Mouse (Mus musculus) stomach, embryonic 15.5 days (tissue): ENCODE measurements at regions not wholly inside any gene's neighbourhood (a gene's known extent, or its start where the extent isn't known, plus 50 kb on each side); places are given as distances from the start of the nearest gene placed in this dataset. TPM values are rescaled to one million over a fixed set of nuclear protein-coding genes. Genes with fewer than 3 reads are reported as not detected.
A peak's percentile ranks its signal among the peaks of the same experiment; 100 is the strongest.
"Not testable (repeated sequence)": the region's sequence is repeated elsewhere in the genome, so short reads cannot be mapped to it uniquely, and the experiment has no call there.

Experiments
- ATAC-seq: fragments of 200-750 bp; cut with Nextera tagmentation; 2 replicates; pipeline ENCODE4 v1.8.0; 2017; ENCODE audit warnings: low read depth, moderate number of reproducible peaks, moderate TSS enrichment; ENCODE audit not compliant: insufficient read depth, low FRiP score
- H3K27ac ChIP-seq: fragments of 300-500 bp; sonication (generic); 2 replicates; pipeline ENCODE4 v1.5.1; 2015; ENCODE audit warnings: mild to moderate bottlenecking, inconsistent platforms
- H3K27me3 ChIP-seq: fragments of 300-500 bp; sonication (generic); replicated peaks from 2 replicates; pipeline ENCODE4 v1.6.1; 2015; ENCODE audit warnings: inconsistent platforms
- H3K36me3 ChIP-seq: fragments of 300-500 bp; sonication (generic); 2 replicates; pipeline ENCODE4 v1.6.1; 2015; ENCODE audit warnings: inconsistent platforms
- H3K4me1 ChIP-seq: fragments of 300-500 bp; sonication (generic); 2 replicates; pipeline ENCODE4 v1.6.1; 2015; ENCODE audit warnings: inconsistent platforms
- H3K4me2 ChIP-seq: fragments of 300-500 bp; sonication (generic); 2 replicates; pipeline ENCODE4 v1.6.1; 2015; ENCODE audit warnings: mild to moderate bottlenecking, inconsistent platforms
- H3K4me3 ChIP-seq: fragments of 300-500 bp; sonication (generic); replicated peaks from 2 replicates; pipeline ENCODE4 v1.5.1; 2015; ENCODE audit warnings: inconsistent platforms
- H3K9ac ChIP-seq: fragments of 300-500 bp; sonication (generic); 2 replicates; pipeline ENCODE4 v1.6.1; 2015; ENCODE audit warnings: inconsistent platforms
- H3K9me3 ChIP-seq: fragments of 300-500 bp; sonication (generic); 2 replicates; pipeline ENCODE4 v1.6.1; 2016; ENCODE audit warnings: inconsistent platforms
- WGBS: fragments of 180-500 bp; shearing (Covaris S2); methylation state at CpG from one replicate; pipeline ENCODE4 v1.1.7; 2015; 5-methylcytosine and 5-hydroxymethylcytosine counted together
- microRNA-seq: library from miRNA; unstranded; fragments of <30 nt; microRNA quantifications from one replicate; pipeline ENCODE4, GENCODE M21; 2016

DNA sequence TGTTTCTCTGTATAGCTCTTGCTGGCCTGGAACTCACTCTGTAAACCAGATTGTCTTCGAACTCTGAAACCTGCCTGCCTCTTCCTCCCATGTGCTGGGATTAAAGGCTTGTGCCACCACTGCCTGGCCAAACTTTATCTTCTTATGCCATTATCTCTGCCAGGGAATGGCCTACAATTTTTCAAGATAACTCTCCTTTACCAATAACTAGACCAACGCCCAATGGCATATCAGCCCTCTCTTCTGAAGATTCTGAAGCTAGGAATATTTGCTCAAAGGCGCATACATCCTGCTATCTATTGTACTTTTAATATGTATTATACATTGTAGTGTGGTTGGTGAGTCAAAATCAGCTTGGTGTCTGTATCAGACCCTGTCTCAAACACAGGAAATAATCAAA is 235.4 kb upstream of the Cts3 start:
- H3K36me3 ChIP-seq, H3K27me3 ChIP-seq, H3K4me1 ChIP-seq, H3K9me3 ChIP-seq, ATAC-seq, H3K4me3 ChIP-seq, H3K9ac ChIP-seq, H3K4me2 ChIP-seq, H3K27ac ChIP-seq: not testable (repeated sequence)
- WGBS: 81% methylated on average over 3 of the region's 3 CpGs

DNA sequence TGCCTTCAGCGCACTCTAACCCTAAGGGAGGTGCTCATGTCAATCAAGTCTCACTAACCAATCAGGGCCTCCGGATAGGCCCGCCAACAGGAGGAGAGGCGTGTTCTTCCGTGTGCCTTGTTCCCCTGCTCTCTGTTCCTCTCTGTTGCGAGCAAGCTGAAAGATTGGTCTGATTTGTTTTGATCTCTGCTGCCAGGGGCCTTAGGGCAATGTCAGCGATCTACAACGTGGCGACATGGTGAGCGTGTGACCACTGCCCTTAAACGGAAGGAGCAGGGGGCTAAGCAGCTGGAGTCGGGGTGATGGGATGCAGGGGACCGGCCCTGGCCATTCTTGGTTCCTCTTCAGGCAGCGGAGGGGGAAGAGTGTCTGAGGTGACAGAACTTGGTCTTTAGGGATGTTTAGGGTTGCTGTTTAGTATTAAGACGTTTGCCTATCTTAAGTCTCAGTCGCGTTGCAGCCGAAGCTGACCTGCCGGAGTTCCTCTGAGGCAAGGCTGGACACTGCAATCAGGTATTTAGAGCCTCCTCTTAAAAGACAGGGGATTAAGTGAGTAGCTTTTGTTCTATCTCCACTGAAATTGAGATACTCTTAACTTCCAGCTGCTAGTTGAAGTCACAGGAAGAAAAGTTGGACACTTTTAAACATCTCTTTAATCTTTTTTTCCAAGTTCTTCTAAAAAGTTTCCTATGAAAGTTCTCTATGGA is 234.4 kb upstream of the Cts3 start:
- peak overlapping the region; percentile 40; the same call in 1 of the 2 replicates for H3K27ac ChIP-seq

GRCm38 (mm10) chr13:61803763-61804162 is 233.8 kb upstream of the Cts3 start:
- H3K4me1 ChIP-seq, H3K9ac ChIP-seq, H3K27ac ChIP-seq, H3K36me3 ChIP-seq, H3K27me3 ChIP-seq, ATAC-seq, H3K9me3 ChIP-seq: not testable (repeated sequence)
- Histone ChIP-seq H3K4me3 (peak overlapping the region; percentile 68), H3K4me2 (peak overlapping the region; percentile 52)
- WGBS: 23% methylated on average over 5 of the region's 5 CpGs

More for the DNA sequence above, 234.4 kb upstream of the Cts3 start:
- not testable (repeated sequence) for H3K9me3 ChIP-seq, H3K4me1 ChIP-seq, H3K36me3 ChIP-seq, H3K27me3 ChIP-seq
- 1% methylated on average over 19 of the region's 19 CpGs for WGBS
- peak overlapping the region; percentile 68 for H3K4me3 ChIP-seq
- peak; percentile 60 for ATAC-seq
- H3K4me2 ChIP-seq: peak overlapping the region; percentile 52
- H3K9ac ChIP-seq: peak overlapping the region; percentile 58

GRCm38 (mm10) chr13:61763457-61763856 is 193.5 kb upstream of the Cts3 start:
- H3K4me3 ChIP-seq, H3K27ac ChIP-seq, H3K36me3 ChIP-seq, ATAC-seq, H3K9ac ChIP-seq, H3K4me2 ChIP-seq, H3K27me3 ChIP-seq, H3K9me3 ChIP-seq, H3K4me1 ChIP-seq: not testable (repeated sequence)
- WGBS: 81% methylated on average over 1 of the region's 1 CpGs

Small RNA genes in the stretch of these regions (microRNA-seq; reads per million reads assigned to microRNA genes)
- not detected for gene Gm23739
